Mouse (Mus musculus) megakaryocyte, embryonic 14.5 days (primary cell): ENCODE measurements around the gene Spata13. TPM values are rescaled to one million over a fixed set of nuclear protein-coding genes. Genes with fewer than 3 reads are reported as not detected.

Experiments used
- H3K27me3 ChIP-seq: replicated peaks from 2 replicates; pipeline ENCODE3; 2012; ENCODE audit warnings: inconsistent platforms
- H3K36me3 ChIP-seq: replicated peaks from 2 replicates; pipeline ENCODE3; 2012; ENCODE audit warnings: low read length, inconsistent platforms, mixed read lengths
- H3K4me1 ChIP-seq: 2 replicates; pipeline ENCODE4 v1.6.1; 2012; ENCODE audit warnings: inconsistent platforms
- H3K4me3 ChIP-seq: replicated peaks from 2 replicates; pipeline ENCODE3; 2012; ENCODE audit warnings: moderate library complexity, mild to moderate bottlenecking, inconsistent platforms
- H3K9me3 ChIP-seq: 2 replicates; pipeline ENCODE4 v1.6.1; 2012; ENCODE audit warnings: inconsistent platforms
- FLI1 ChIP-seq: IDR thresholded peaks from 2 replicates; pipeline ENCODE4 v1.6.1; 2012; ENCODE audit warnings: low read length, inconsistent platforms, mixed read lengths
- GATA1 ChIP-seq: IDR thresholded peaks from 3 replicates; pipeline ENCODE4 v1.6.1; 2012; ENCODE audit warnings: mixed read lengths, low read length, inconsistent platforms, borderline replicate concordance
- polyA plus RNA-seq: library from polyadenylated mRNA; stranded (reverse); fragments of >175 nt; gene quantifications from 2 replicates; pipeline ENCODE4 v1.2.3, GENCODE M21; 2012; ENCODE audit warnings: low replicate concordance; ENCODE audit not compliant: insufficient read depth

Spata13 gene
- polyA plus RNA-seq, 1 experiment = 1.1 TPM

DNA sequence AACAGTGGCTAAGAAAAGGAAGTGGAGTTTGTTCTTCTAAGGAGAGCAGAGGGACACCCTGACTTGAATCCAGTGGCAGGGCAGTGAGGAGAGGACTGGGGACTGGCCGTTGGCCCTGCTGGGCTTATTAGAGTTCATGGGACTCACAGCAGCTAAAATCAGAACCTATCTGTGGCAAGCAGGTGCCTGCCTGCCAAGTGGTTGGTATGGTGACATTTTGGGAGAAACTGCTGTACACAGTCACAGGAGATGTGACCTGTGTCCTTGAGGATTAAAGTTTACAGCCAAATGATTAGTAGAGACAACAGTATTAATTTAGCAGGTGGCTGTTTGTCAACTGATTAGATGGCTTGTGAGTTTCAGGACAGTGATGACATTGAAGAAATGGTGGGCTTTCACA, 172.1 kb downstream of the Spata13 start:
- Histone ChIP-seq H3K36me3 (peaks cover 56% of the 10 kb centered on the region), H3K9me3 (no peaks in the 10 kb centered on the region), H3K4me3 (no peak overlapping the region), H3K27me3 (no peaks in the 10 kb centered on the region), H3K4me1 (peaks cover 4% of the 10 kb centered on the region)
- TF ChIP-seq FLI1 (no peak), GATA1 (no peak)

- no peak for TF ChIP-seq GATA1
- no peak for TF ChIP-seq FLI1
- Histone ChIP-seq H3K36me3 (peaks cover 57% of the 10 kb centered on the region), H3K9me3 (no peaks in the 10 kb centered on the region), H3K27me3 (no peaks in the 10 kb centered on the region), H3K4me1 (peaks cover 4% of the 10 kb centered on the region), H3K4me3 (no peak overlapping the region)
These were observed 173.1 kb downstream of the Spata13 start for GRCm38 (mm10) chr14:60806891-60807344.

- H3K4me3 ChIP-seq = no peak overlapping the region
- H3K27me3 ChIP-seq = no peaks in the 10 kb centered on the region
- no peaks in the 10 kb centered on the region for H3K9me3 ChIP-seq
- peaks cover 51% of the 10 kb centered on the region for H3K36me3 ChIP-seq
- TF ChIP-seq FLI1 (no peak), GATA1 (no peak)
- H3K4me1 ChIP-seq = peaks cover 4% of the 10 kb centered on the region
These were observed 176.1 kb downstream of the Spata13 start for GRCm38 (mm10) chr14:60809881-60810280.

DNA sequence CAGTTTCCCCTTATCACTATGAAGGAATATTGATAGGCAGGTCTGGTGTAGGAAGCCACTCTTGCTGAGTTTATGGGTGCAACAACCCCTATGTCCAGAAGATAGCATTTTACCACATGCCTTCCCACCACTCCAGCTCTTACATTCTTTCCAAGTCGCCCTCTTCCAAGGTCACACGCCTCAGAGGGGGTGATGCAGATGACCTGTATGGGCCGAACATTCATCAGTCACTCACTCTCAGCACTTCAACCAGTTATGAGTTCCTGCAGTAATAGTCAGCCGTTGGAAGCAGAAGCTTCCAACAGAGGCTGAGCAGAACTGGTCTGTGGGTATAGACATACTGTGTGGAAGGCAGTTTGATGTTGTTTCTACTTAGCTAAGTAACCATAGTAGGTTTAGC, 177.7 kb downstream of the Spata13 start:
- H3K4me3 ChIP-seq = no peak overlapping the region
- H3K9me3 ChIP-seq = no peaks in the 10 kb centered on the region
- TF ChIP-seq FLI1 = no peak
- TF ChIP-seq GATA1 = no peak
- peaks cover 52% of the 10 kb centered on the region for H3K36me3 ChIP-seq
- peaks cover 4% of the 10 kb centered on the region; the same call in 1 of the 2 replicates for H3K4me1 ChIP-seq
- H3K27me3 ChIP-seq = no peaks in the 10 kb centered on the region

Other genes with a start within 250 kb of the Spata13 start
- gene C1qtnf9, start 134.1 kb downstream of the Spata13 start, polyA plus RNA-seq = not detected in 2 replicates
- 5.9 and 13.6 TPM in 2 replicates for gene Mipep, start 150.6 kb downstream of the Spata13 start, polyA plus RNA-seq